Mouse (Mus musculus) MEL (cell line): ENCODE results near the gene Lcn8.

Experiments
- CTCF ChIP-seq, 3 experiments: IDR thresholded peaks in 2 of 3; conservative IDR thresholded peaks in 1 of 3; 2 replicates each; pipeline ENCODE4 v1.5.1; 2011 to 2012; ENCODE audit warnings: low read length in 3 of 3, low read depth in 2 of 3, mild to moderate bottlenecking in 2 of 3, improper control_type of control experiment in 1 of 3, inconsistent platforms in 1 of 3, mixed read lengths in 1 of 3, moderate library complexity in 1 of 3; ENCODE audit not compliant: control insufficient read depth in 1 of 3, insufficient read depth in 1 of 3, poor library complexity in 1 of 3, severe bottlenecking in 1 of 3
- E2F4 ChIP-seq: IDR thresholded peaks from 2 replicates; pipeline ENCODE4 v1.6.1; 2011; ENCODE audit warnings: low read depth, low read length, improper control_type of control experiment, borderline replicate concordance
- POLR2AphosphoS2 ChIP-seq: IDR thresholded peaks from 2 replicates; pipeline ENCODE4 v1.6.1; 2011; ENCODE audit warnings: low read length, improper control_type of control experiment
- SIN3A ChIP-seq: IDR thresholded peaks from 2 replicates; pipeline ENCODE4 v1.6.1; 2012; ENCODE audit warnings: low read length, improper control_type of control experiment, inconsistent platforms
- SMC3 ChIP-seq: IDR thresholded peaks from 2 replicates; pipeline ENCODE4 v1.6.1; 2011; ENCODE audit warnings: low read depth, low read length, improper control_type of control experiment
- TCF12 ChIP-seq: IDR thresholded peaks from 2 replicates; pipeline ENCODE4 v1.6.1; 2014; ENCODE audit warnings: low read depth, mild to moderate bottlenecking, inconsistent platforms, low read length, improper control_type of control experiment, moderate library complexity
- ZNF384 ChIP-seq: IDR thresholded peaks from 2 replicates; pipeline ENCODE4 v1.6.1; 2012; ENCODE audit warnings: low read depth, mild to moderate bottlenecking, inconsistent platforms, low read length, improper control_type of control experiment

DNA sequence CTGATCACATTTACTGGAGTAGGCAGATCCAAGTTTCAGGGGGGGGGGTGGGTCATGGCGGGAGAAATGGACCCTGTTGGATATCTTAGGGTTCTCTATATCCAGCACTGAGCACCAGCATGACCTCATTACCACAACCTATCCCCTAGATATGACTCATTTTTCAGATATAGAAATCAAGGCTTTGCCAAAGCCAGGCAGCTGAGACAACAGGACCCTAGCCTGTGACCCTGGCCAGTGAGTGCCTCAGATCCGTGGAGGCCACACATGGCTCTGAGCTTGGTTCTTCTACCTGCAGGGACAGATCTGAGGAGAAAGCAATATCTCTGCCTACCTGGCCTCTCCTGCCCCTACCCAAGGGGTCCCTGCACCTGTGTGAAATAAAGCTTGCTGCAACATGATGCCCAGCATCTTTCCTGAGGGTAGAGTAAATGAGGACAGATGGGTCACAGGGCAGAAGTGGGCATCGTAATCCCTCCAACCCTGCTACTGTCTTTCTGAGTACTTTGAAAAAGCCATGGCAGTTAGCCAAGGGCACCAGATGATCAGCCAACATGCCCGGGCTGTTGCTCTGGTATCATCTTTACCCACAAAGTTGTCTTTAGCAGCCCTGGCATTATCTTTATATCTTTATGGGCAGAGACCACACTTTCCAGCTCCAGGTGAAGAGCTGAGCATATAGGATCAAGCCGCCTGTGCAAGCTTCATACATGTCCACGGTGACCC is 8.5 kb downstream of the Lcn8 start:
- TF ChIP-seq POLR2AphosphoS2 (no peak), SMC3 (no peak), CTCF (IDR thresholded peaks at IDR 0.05 in 2 of 3, conservative IDR thresholded peaks at IDR 0.05 in 1 of 3; ENCODE audit: control insufficient read depth in 1 of 3, insufficient read depth in 1 of 3, low read depth in 2 of 3, low read length in 3 of 3, poor library complexity in 1 of 3, severe bottlenecking in 1 of 3) (no peak), SIN3A (no peak), ZNF384 (no peak), TCF12 (no peak), E2F4 (no peak)
